In the genomic region with DNA sequence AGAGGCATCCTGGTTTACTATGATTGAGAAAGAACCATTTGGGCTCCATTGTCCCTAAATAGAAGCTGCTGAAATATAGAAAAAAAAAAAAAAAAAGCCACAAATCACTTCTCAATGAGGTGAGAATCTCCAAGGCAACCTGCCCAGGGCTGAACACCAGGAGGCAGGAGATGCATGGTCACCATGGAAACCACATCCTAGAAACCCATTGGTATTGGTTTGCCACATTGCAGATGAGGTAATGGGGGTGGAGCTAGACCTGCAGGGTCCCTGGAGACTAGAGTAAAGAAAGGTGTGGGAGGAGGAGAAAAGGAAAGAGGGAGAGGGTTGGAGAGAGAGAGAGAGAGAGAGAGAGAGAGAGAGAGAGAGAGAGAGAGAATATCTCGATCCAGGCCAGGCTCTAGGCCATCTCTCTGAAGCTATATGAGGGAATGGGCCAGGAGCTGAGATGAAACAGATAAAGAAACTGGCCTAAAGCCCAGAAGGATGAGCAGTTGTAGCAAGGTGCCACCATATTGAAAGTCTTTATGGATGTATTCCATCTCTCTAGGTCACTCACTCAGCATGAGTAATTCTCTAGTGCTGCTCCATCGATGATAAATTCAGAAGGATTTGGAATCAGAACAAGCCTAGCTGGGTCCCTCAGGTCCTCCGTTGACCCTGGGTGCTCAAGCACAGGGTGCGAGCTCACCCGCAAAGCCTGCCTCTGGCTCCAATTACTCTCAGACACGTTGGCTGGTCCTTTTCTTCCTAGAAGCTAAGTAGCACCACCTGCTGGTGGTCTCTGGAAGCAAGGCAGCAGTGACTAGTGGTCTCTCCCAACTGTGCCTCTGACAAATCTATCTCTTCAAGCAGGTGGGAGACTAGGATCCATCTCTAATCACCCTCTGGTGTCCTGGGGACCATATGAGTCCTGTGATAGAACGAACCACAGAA, we compare ENCODE assay signal across 9 mouse cellular contexts. TPM values are rescaled to one million over a fixed set of nuclear protein-coding genes. Genes with fewer than 3 reads are reported as not detected.
DNase-seq lines count a peak whose midpoint lies in the region; ATAC-seq and TF ChIP-seq lines count a peak whose summit lies in the region.
"Had no signal": no experiment of that assay in that cellular context is flagged by ENCODE, and none has a peak within 500 bp of the region (broad histone marks: within the 10 kb centered on the region; RNA-seq: fewer than 3 reads in every experiment).

No protein-coding gene starts in this region.

- H3K4me2 ChIP-seq in heart, postnatal 0 days (ENCODE audit: low read depth, low read length), result no peak overlapping the region
- no peak overlapping the region for H3K4me2 ChIP-seq in liver, postnatal 0 days (ENCODE audit: low read depth, low read length)
- H3K4me2 ChIP-seq: liver, embryonic 15.5 days had no signal

- H3K27me3 ChIP-seq in C2C12 (ENCODE audit: control insufficient read depth, insufficient read depth, insufficient read length), result peaks cover 14% of the 10 kb centered on the region
- H3K27me3 ChIP-seq in heart, postnatal 0 days (ENCODE audit: control insufficient read depth, insufficient read depth, low read length), result peaks cover 37% of the 10 kb centered on the region
- H3K27me3 ChIP-seq in liver, postnatal 0 days (ENCODE audit: insufficient read depth, low read length), result peaks cover 8% of the 10 kb centered on the region; the same call in 1 of the 2 replicates
- H3K27me3 ChIP-seq: liver, embryonic 15.5 days had no signal

- no peak for TF ChIP-seq EP300 in heart, postnatal 0 days (IDR thresholded peaks at IDR 0.05; ENCODE audit: low read depth)
- TF ChIP-seq EP300 in liver, postnatal 0 days (IDR thresholded peaks at IDR 0.05; ENCODE audit: low read depth), result no peak

- H3K4me1 ChIP-seq in heart, postnatal 0 days (ENCODE audit: control insufficient read depth, insufficient read depth), result no peaks in the 10 kb centered on the region
- no peaks in the 10 kb centered on the region for H3K4me1 ChIP-seq in liver, postnatal 0 days (ENCODE audit: insufficient read depth)
- H3K4me1 ChIP-seq: liver, embryonic 15.5 days had no signal

- no peaks in the 10 kb centered on the region for H3K79me3 ChIP-seq in C2C12 (ENCODE audit: low read depth)

- no peak overlapping the region for H3K9ac ChIP-seq in heart, postnatal 0 days (replicated peaks; ENCODE audit: low read depth, low read length)
- H3K9ac ChIP-seq in liver, postnatal 0 days (replicated peaks), result no peak overlapping the region
- H3K9ac ChIP-seq: liver, embryonic 15.5 days had no signal

- H3K4me3 ChIP-seq in C2C12 (ENCODE audit: insufficient read depth, poor library complexity, severe bottlenecking), result no peak overlapping the region
- no peak overlapping the region for H3K4me3 ChIP-seq in heart, postnatal 0 days (ENCODE audit: low read depth, low read length)
- no peak overlapping the region for H3K4me3 ChIP-seq in liver, postnatal 0 days (ENCODE audit: low read depth, low read length)
- H3K4me3 ChIP-seq: liver, embryonic 15.5 days had no signal

- H3K36me3 ChIP-seq in C2C12 (ENCODE audit: control insufficient read depth, insufficient read depth), result no peaks in the 10 kb centered on the region
- H3K36me3 ChIP-seq in heart, postnatal 0 days (replicated peaks; ENCODE audit: control insufficient read depth, insufficient read depth, low read length), result no peaks in the 10 kb centered on the region
- H3K36me3 ChIP-seq in liver, postnatal 0 days (replicated peaks; ENCODE audit: insufficient read depth, low read length), result no peaks in the 10 kb centered on the region
- H3K36me3 ChIP-seq: liver, embryonic 15.5 days had no signal

- peak; percentile 52 to 89 for DNase-seq in adrenal gland, adult (ENCODE audit: inconsistent age in 2 of 2, low spot score in 1 of 2)
- peak; percentile 75 for DNase-seq in embryo, embryonic 11.5 days (ENCODE audit: low read depth, low spot score)
- peak; percentile 48 for DNase-seq in heart, postnatal 0 days (ENCODE audit: low spot score)
- DNase-seq in kidney, postnatal 36 days, result peak; percentile 58 to 91
- peak; percentile 74 for DNase-seq in liver, postnatal 0 days
- peak; percentile 21 for DNase-seq in ovary, adult 18-20 months (ENCODE audit: low spot score)
- peak; percentile 54 for DNase-seq in thymus, postnatal 25 days

- ATAC-seq in heart, postnatal 0 days (ENCODE audit: insufficient read depth, low read depth), result no peak; the same call in 1 of the 2 replicates
- no peak for ATAC-seq in liver, postnatal 0 days

- H3K9me3 ChIP-seq in heart, postnatal 0 days (replicated peaks; ENCODE audit: control insufficient read depth, low read length), result no peaks in the 10 kb centered on the region
- H3K9me3 ChIP-seq in liver, postnatal 0 days (ENCODE audit: low read length), result no peaks in the 10 kb centered on the region
- H3K9me3 ChIP-seq: liver, embryonic 15.5 days had no signal

- H3K79me2 ChIP-seq in C2C12 (ENCODE audit: control insufficient read depth, insufficient read depth), result no peaks in the 10 kb centered on the region

- WGBS in heart, postnatal 0 days, result 17% methylated on average over 7 of the region's 7 CpGs
- WGBS in liver, postnatal 0 days (ENCODE audit: insufficient replicate concordance), result 9% methylated on average over 7 of the region's 7 CpGs

- H3K27ac ChIP-seq in heart, postnatal 0 days (ENCODE audit: low read depth), result no peak overlapping the region
- no peak overlapping the region for H3K27ac ChIP-seq in liver, postnatal 0 days (ENCODE audit: low read depth)
- H3K27ac ChIP-seq: liver, embryonic 15.5 days had no signal

- H3ac ChIP-seq in C2C12 (ENCODE audit: control insufficient read depth, insufficient read length, low read depth), result no peak overlapping the region

- TF ChIP-seq CTCF in C2C12 (IDR thresholded peaks at IDR 0.05; ENCODE audit: control insufficient read depth, insufficient read depth, insufficient read length), result peak; percentile 61
- peak; percentile 89 for TF ChIP-seq CTCF in heart, postnatal 0 days (IDR thresholded peaks at IDR 0.05; ENCODE audit: low read depth)
- TF ChIP-seq CTCF in liver, postnatal 0 days (IDR thresholded peaks at IDR 0.05; ENCODE audit: low read depth), result peak; percentile 86

TF ChIP-seq in C2C12, 6 proteins besides CTCF, POLR2A, EP300 and RAD21:
- TF ChIP-seq USF1 (IDR thresholded peaks at IDR 0.05; ENCODE audit: low read depth) (peak; percentile 9), FOSL1 (IDR thresholded peaks at IDR 0.05; ENCODE audit: insufficient read depth, low read length, poor library complexity, severe bottlenecking) (no peak), MAX (IDR thresholded peaks at IDR 0.05) (no peak), MYOD1 (IDR thresholded peaks at IDR 0.05; ENCODE audit: control insufficient read depth, insufficient read length, low read depth) (no peak), CEBPB (IDR thresholded peaks at IDR 0.05; ENCODE audit: low read depth) (no peak)

RNA-seq across cellular contexts. Expression of a gene that starts 31.1 kb away (rescaled TPM):
- not detected for polyA plus RNA-seq in C2C12 (2012; fragmentation: generic; extraction: Trizol)
- not detected in 2 replicates for total RNA-seq in heart, postnatal 0 days (2014; rRNA removed; ENCODE audit: low replicate concordance)
- polyA plus RNA-seq in heart, postnatal 0 days (2015; fragmentation: Nextera tagmentation; extraction: Ambion mirVana), result not detected in 2 replicates
- polyA plus RNA-seq in liver, postnatal 0 days (2015; fragmentation: Nextera tagmentation; extraction: Ambion mirVana), result not detected in 2 replicates
- polyA plus RNA-seq: liver, embryonic 15.5 days had no signal

RNA-seq across cellular contexts. Expression of a gene that starts 41.9 kb away (rescaled TPM):
- 1.9 TPM for polyA plus RNA-seq in C2C12 (2012; fragmentation: generic; extraction: Trizol)
- not detected in 2 replicates for total RNA-seq in heart, postnatal 0 days (2014; rRNA removed; ENCODE audit: low replicate concordance)
- polyA plus RNA-seq in heart, postnatal 0 days (2015; fragmentation: Nextera tagmentation; extraction: Ambion mirVana), result 2.3 and 2.4 TPM in 2 replicates
- 0.64 and 0.69 TPM in 2 replicates for polyA plus RNA-seq in liver, postnatal 0 days (2015; fragmentation: Nextera tagmentation; extraction: Ambion mirVana)

Comparison
In these comparisons a context has a peak if more than half of its experiments do, and no peak if none do; other contexts are left out.
1. DNase-seq: peak in every context shown above with its lines; median percentile 75 in embryo, embryonic 11.5 days; 74 in kidney, postnatal 36 days; 74 in liver, postnatal 0 days; 70 in adrenal gland, adult; 54 in thymus, postnatal 25 days; 48 in heart, postnatal 0 days; 21 in ovary, adult 18-20 months.